ENCODE assay signal across 8 mouse cellular contexts in genomic region chr7:135597006-135597405, GRCm38 (mm10). TPM values are rescaled to one million over a fixed set of nuclear protein-coding genes. Genes with fewer than 3 reads are reported as not detected.
A peak's percentile ranks its signal among the peaks of the same experiment; 100 is the strongest.
DNase-seq lines count a peak whose midpoint lies in the region; ATAC-seq and TF ChIP-seq lines count a peak whose summit lies in the region.

No protein-coding gene starts in this region.

- no peaks in the 10 kb centered on the region for H3K27me3 ChIP-seq in testis, adult 2 months (ENCODE audit: control insufficient read depth, insufficient read depth, low read length)
- H3K27me3 ChIP-seq in hindbrain, postnatal 0 days (ENCODE audit: insufficient read depth, low read length), result no peaks in the 10 kb centered on the region

- no peaks in the 10 kb centered on the region for H3K36me3 ChIP-seq in testis, adult 2 months (ENCODE audit: control insufficient read depth, insufficient read depth, low read length)
- no peaks in the 10 kb centered on the region for H3K36me3 ChIP-seq in hindbrain, postnatal 0 days (ENCODE audit: insufficient read depth, low read length)

- peak; percentile 69 for ATAC-seq in hindbrain, postnatal 0 days

- intact Hi-C loops in gastrocnemius, adult 2 months (cut with DNase I), result no loop called here
- intact Hi-C loops in gastrocnemius, postnatal 36 days (cut with DNase I), result no loop called here

- H3K4me1 ChIP-seq in testis, adult 2 months (ENCODE audit: control insufficient read depth, insufficient read depth, low read length), result peaks cover 3% of the 10 kb centered on the region; the same call in 1 of the 2 replicates
- peaks cover 14% of the 10 kb centered on the region for H3K4me1 ChIP-seq in hindbrain, postnatal 0 days (ENCODE audit: insufficient read depth, low read length)

- no peak for TF ChIP-seq POLR2A in testis, adult 2 months (IDR thresholded peaks at IDR 0.05; ENCODE audit: control insufficient read depth, low read depth, low read length)

- DNase-seq in gastrocnemius, adult 2 months, result peak; percentile 34
- no peak for DNase-seq in gastrocnemius, postnatal 36 days
- no peak for DNase-seq in testis, postnatal 14 days (ENCODE audit: low spot score)
- peak; percentile 58 for DNase-seq in hindbrain, postnatal 0 days (ENCODE audit: low spot score)
- no peak for DNase-seq in urinary bladder, postnatal 4 days (ENCODE audit: low spot score in 2 of 2)
- no peak for DNase-seq in layer of hippocampus, adult 9-10 months (ENCODE audit: low spot score)
- no peak for DNase-seq in ovary, adult 18-20 months (ENCODE audit: low spot score)

- no peaks in the 10 kb centered on the region for H3K9me3 ChIP-seq in hindbrain, postnatal 0 days (ENCODE audit: low read length)

- H3K4me2 ChIP-seq in hindbrain, postnatal 0 days (ENCODE audit: low read depth, low read length), result peak overlapping the region; percentile 6; the same call in 1 of the 2 replicates

- peak overlapping the region; percentile 39 for H3K4me3 ChIP-seq in gastrocnemius, adult 2 months
- no peak overlapping the region for H3K4me3 ChIP-seq in testis, adult 2 months (ENCODE audit: control insufficient read depth, low read depth, low read length)
- H3K4me3 ChIP-seq in hindbrain, postnatal 0 days (ENCODE audit: low read length), result no peak overlapping the region

- WGBS in hindbrain, postnatal 0 days, result 31% methylated on average over 9 of the region's 9 CpGs

- H3K9ac ChIP-seq in hindbrain, postnatal 0 days (replicated peaks; ENCODE audit: low read length), result peak overlapping the region; percentile 13; the same call in 1 of the 2 replicates

- peak overlapping the region; percentile 78 for H3K27ac ChIP-seq in gastrocnemius, adult 2 months
- H3K27ac ChIP-seq in testis, adult 2 months (ENCODE audit: control insufficient read depth, insufficient read depth, low read depth, low read length), result peak overlapping the region; percentile 46; the same call in 1 of the 2 replicates
- H3K27ac ChIP-seq in hindbrain, postnatal 0 days, result peak overlapping the region; percentile 8; the same call in 1 of the 2 replicates

- TF ChIP-seq CTCF in gastrocnemius, adult 2 months (IDR thresholded peaks at IDR 0.05), result no peak
- TF ChIP-seq CTCF in testis, adult 2 months (IDR thresholded peaks at IDR 0.05; ENCODE audit: control insufficient read depth, insufficient read depth, insufficient replicate concordance, low read depth, low read length), result no peak
- no peak for TF ChIP-seq CTCF in hindbrain, postnatal 0 days (IDR thresholded peaks at IDR 0.05; ENCODE audit: low read depth)

RNA-seq across cellular contexts. Expression of gene Ptpre, which starts 59.7 kb away (rescaled TPM):
- total RNA-seq in gastrocnemius, adult 2 months (2021), result 1 to 10 TPM; 1.2 to 1.6 TPM
- 1 to 10 TPM; 1.6 TPM for total RNA-seq in gastrocnemius, postnatal 36 days (2021)
- 5.4 and 7.2 TPM in 2 replicates for polyA plus RNA-seq in testis, adult 2 months (2012; rRNA removed)
- 12.4 and 13.5 TPM in 2 replicates for total RNA-seq in hindbrain, postnatal 0 days (2014; rRNA removed)
- 8.0 and 8.2 TPM in 2 replicates for polyA plus RNA-seq in hindbrain, postnatal 0 days (2015; fragmentation: Nextera tagmentation; extraction: Ambion mirVana)

Comparison
In these comparisons a context has a peak if more than half of its experiments do, and no peak if none do; other contexts are left out.
1. DNase-seq: peak in gastrocnemius, adult 2 months (single experiment) and hindbrain, postnatal 0 days (single experiment); none in gastrocnemius, postnatal 36 days (0 of 2), testis, postnatal 14 days (single experiment), urinary bladder, postnatal 4 days (0 of 2), layer of hippocampus, adult 9-10 months (single experiment) and ovary, adult 18-20 months (single experiment).
2. H3K27ac ChIP-seq: peak in every context shown above with its lines; median percentile 78 in gastrocnemius, adult 2 months; 46 in testis, adult 2 months; 8 in hindbrain, postnatal 0 days.